Mouse (Mus musculus) left cerebral cortex, adult 9 months (tissue): Measurements from ENCODE around the gene Dzank1.
A peak's percentile ranks its signal among the peaks of the same experiment; 100 is the strongest.

ENCODE experiments used
- DNase-seq, 2 experiments: peaks; one replicate each; pipeline ENCODE4 v3.0.0; 2022; ENCODE audit warnings: low spot score in 2 of 2

The Dzank1 gene

GRCm38 (mm10) chr2:144526981-144527820 is at the start of gene Dzank1, which contains the start of gene Polr3f:
Gene Dzank1, minus strand, starts transcription at chr2:144527414.
Gene Polr3f, plus strand, starts transcription at chr2:144527718.
- peak; percentile 96 to 98 for DNase-seq

- peak; percentile 90 to 98 for DNase-seq
Measured at GRCm38 (mm10) chr2:144555820-144556552, 28.8 kb upstream of the Dzank1 start, which contains the start of gene Sec23b. Gene Sec23b, plus strand, starts transcription at chr2:144556229.

GRCm38 (mm10) chr2:144555286-144555819 is 28.1 kb upstream of the Dzank1 start:
- DNase-seq: no peak

GRCm38 (mm10) chr2:144553905-144554304 is 26.7 kb upstream of the Dzank1 start:
- DNase-seq: no peak

- DNase-seq: peak; percentile 42 to 73
Measured at GRCm38 (mm10) chr2:144550529-144550928, 23.3 kb upstream of the Dzank1 start, which contains the start of gene Rbbp9. Gene Rbbp9, minus strand, starts transcription at chr2:144550869.

GRCm38 (mm10) chr2:144547559-144547958 is 20.3 kb upstream of the Dzank1 start:
- DNase-seq: no peak

GRCm38 (mm10) chr2:144545481-144545880 is 18.3 kb upstream of the Dzank1 start:
- no peak for DNase-seq

- DNase-seq: no peak
Measured at GRCm38 (mm10) chr2:144545061-144545460, 17.8 kb upstream of the Dzank1 start.

- no peak for DNase-seq
Measured at GRCm38 (mm10) chr2:144544630-144545029, 17.4 kb upstream of the Dzank1 start.

GRCm38 (mm10) chr2:144543670-144544069 is 16.5 kb upstream of the Dzank1 start:
- DNase-seq: no peak

GRCm38 (mm10) chr2:144541246-144541645 is 14.0 kb upstream of the Dzank1 start:
- no peak for DNase-seq

GRCm38 (mm10) chr2:144537123-144537522 is 9.9 kb upstream of the Dzank1 start:
- DNase-seq: no peak

- no peak for DNase-seq
Measured at GRCm38 (mm10) chr2:144527821-144528174, 584 bp upstream of the Dzank1 start.

GRCm38 (mm10) chr2:144525856-144526255 is 1.4 kb downstream of the Dzank1 start:
- DNase-seq: peak; percentile 18 to 40

GRCm38 (mm10) chr2:144519772-144520171 is 7.4 kb downstream of the Dzank1 start:
- no peak for DNase-seq

- DNase-seq: no peak
Measured at GRCm38 (mm10) chr2:144514619-144515018, 12.6 kb downstream of the Dzank1 start.

GRCm38 (mm10) chr2:144502134-144502533 is 25.1 kb downstream of the Dzank1 start:
- no peak for DNase-seq

- DNase-seq: no peak
Measured at GRCm38 (mm10) chr2:144489342-144489741, 37.9 kb downstream of the Dzank1 start.

- no peak for DNase-seq
Measured at GRCm38 (mm10) chr2:144487476-144487875, 39.7 kb downstream of the Dzank1 start.

GRCm38 (mm10) chr2:144485439-144485838 is 41.8 kb downstream of the Dzank1 start:
- DNase-seq: no peak

- no peak for DNase-seq
Measured at GRCm38 (mm10) chr2:144484084-144484483, 43.1 kb downstream of the Dzank1 start.

GRCm38 (mm10) chr2:144479421-144479820 is 47.8 kb downstream of the Dzank1 start:
- DNase-seq: peak; percentile 65 to 68
